ENCODE assay signal across 9 mouse cellular contexts in the genomic region with DNA sequence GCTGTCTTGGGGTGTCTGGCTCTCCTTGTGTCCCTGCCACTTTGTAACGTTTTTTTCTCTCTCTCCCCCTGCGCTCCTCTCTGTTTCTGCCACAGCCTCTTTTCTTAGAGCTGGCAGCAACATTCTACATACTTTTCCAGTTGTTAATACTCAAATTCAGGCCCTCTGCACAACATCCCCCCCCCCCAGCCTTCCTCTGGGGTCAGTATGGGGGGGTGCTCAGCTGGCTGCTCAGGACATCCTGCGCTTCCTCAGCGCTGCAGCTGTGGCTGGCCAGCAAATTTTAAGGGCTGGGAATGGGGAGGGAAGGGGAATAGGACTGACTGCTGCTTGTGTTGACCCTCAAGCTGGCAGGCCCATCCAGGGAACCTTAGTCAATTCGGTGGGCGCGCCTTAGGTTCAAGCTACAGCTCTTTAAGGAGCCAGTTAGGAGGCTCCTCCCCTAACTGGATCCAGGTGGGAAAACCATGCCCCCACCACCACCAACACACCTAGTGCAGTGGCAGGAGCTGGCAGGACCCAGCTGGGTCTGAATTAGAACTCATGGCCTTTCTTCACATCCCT. TPM values are rescaled to one million over a fixed set of nuclear protein-coding genes. Genes with fewer than 3 reads are reported as not detected.
DNase-seq lines count a peak whose midpoint lies in the region; ATAC-seq and TF ChIP-seq lines count a peak whose summit lies in the region.
"Had no signal": no experiment of that assay in that cellular context is flagged by ENCODE, and none has a peak within 500 bp of the region (broad histone marks: within the 10 kb centered on the region; RNA-seq: fewer than 3 reads in every experiment).

No protein-coding gene starts in this region.

- no peak for TF ChIP-seq CTCF in gastrocnemius, adult 2 months (IDR thresholded peaks at IDR 0.05)

- peak overlapping the region; percentile 93 for H3K9ac ChIP-seq in embryonic facial prominence, embryonic 14.5 days (ENCODE audit: low read depth, low read length)
- peak overlapping the region; percentile 98 for H3K9ac ChIP-seq in hindbrain, embryonic 15.5 days

- H3K4me2 ChIP-seq in embryonic facial prominence, embryonic 14.5 days (ENCODE audit: low read depth, low read length), result peak overlapping the region; percentile 88
- H3K4me2 ChIP-seq in hindbrain, embryonic 15.5 days, result peak overlapping the region; percentile 93

- 24% methylated on average over 4 of the region's 7 CpGs for WGBS in embryonic facial prominence, embryonic 14.5 days
- 33% methylated on average over 7 of the region's 7 CpGs for WGBS in hindbrain, embryonic 15.5 days
- 36% methylated on average over 7 of the region's 7 CpGs for WGBS in midbrain, embryonic 10.5 days

- intact Hi-C loops in gastrocnemius, adult 2 months (cut with DNase I), result no loop called here
- intact Hi-C loops in gastrocnemius, postnatal 36 days (cut with DNase I), result no loop called here
- intact Hi-C loops in left cerebral cortex, postnatal 36 days (cut with DNase I), result no loop called here

- ATAC-seq in embryonic facial prominence, embryonic 14.5 days (ENCODE audit: low read depth), result no peak
- ATAC-seq in hindbrain, embryonic 15.5 days (ENCODE audit: low FRiP score, low read depth), result no peak

- peak overlapping the region; percentile 77 for H3K4me3 ChIP-seq in gastrocnemius, adult 2 months
- H3K4me3 ChIP-seq in embryonic facial prominence, embryonic 14.5 days (ENCODE audit: low read depth, low read length), result peak overlapping the region; percentile 99
- peak overlapping the region; percentile 89 for H3K4me3 ChIP-seq in hindbrain, embryonic 15.5 days
- H3K4me3 ChIP-seq in midbrain, embryonic 10.5 days, result peak overlapping the region; percentile 83

- no peaks in the 10 kb centered on the region for H3K27me3 ChIP-seq in embryonic facial prominence, embryonic 14.5 days (replicated peaks; ENCODE audit: control insufficient read depth, insufficient read depth, low read length)
- H3K27me3 ChIP-seq in hindbrain, embryonic 15.5 days, result no peaks in the 10 kb centered on the region
- H3K27me3 ChIP-seq in midbrain, embryonic 10.5 days (ENCODE audit: low read depth, poor library complexity, severe bottlenecking), result peaks cover 7% of the 10 kb centered on the region; the same call in 1 of the 2 replicates

- no peaks in the 10 kb centered on the region for H3K36me3 ChIP-seq in embryonic facial prominence, embryonic 14.5 days (ENCODE audit: control insufficient read depth, insufficient read depth, low read length)
- H3K36me3 ChIP-seq in hindbrain, embryonic 15.5 days, result no peaks in the 10 kb centered on the region
- H3K36me3 ChIP-seq in midbrain, embryonic 10.5 days, result no peaks in the 10 kb centered on the region

- peak; percentile 21 for DNase-seq in gastrocnemius, adult 2 months
- DNase-seq in gastrocnemius, postnatal 36 days, result no peak
- DNase-seq in embryonic facial prominence, embryonic 14.5 days (ENCODE audit: low spot score), result no peak
- no peak for DNase-seq in midbrain, embryonic 10.5 days (ENCODE audit: low spot score)
- no peak for DNase-seq in ovary, postnatal 36 days (ENCODE audit: low spot score)
- no peak for DNase-seq in left cerebral cortex, adult 18-20 months (ENCODE audit: low spot score in 2 of 2)
- DNase-seq in left cerebral cortex, postnatal 36 days (ENCODE audit: low spot score in 2 of 2), result no peak

- peak overlapping the region; percentile 100 for H3K27ac ChIP-seq in gastrocnemius, adult 2 months
- peak overlapping the region; percentile 77 for H3K27ac ChIP-seq in embryonic facial prominence, embryonic 14.5 days (replicated peaks; ENCODE audit: low read depth, low read length)
- peak overlapping the region; percentile 99 for H3K27ac ChIP-seq in hindbrain, embryonic 15.5 days (replicated peaks)
- peak overlapping the region; percentile 98 for H3K27ac ChIP-seq in midbrain, embryonic 10.5 days (replicated peaks)

- no peaks in the 10 kb centered on the region for H3K9me3 ChIP-seq in embryonic facial prominence, embryonic 14.5 days (ENCODE audit: control insufficient read depth, low read length)
- no peaks in the 10 kb centered on the region for H3K9me3 ChIP-seq in hindbrain, embryonic 15.5 days
- H3K9me3 ChIP-seq in midbrain, embryonic 10.5 days (replicated peaks), result no peaks in the 10 kb centered on the region

- peaks cover 73% of the 10 kb centered on the region for H3K4me1 ChIP-seq in embryonic facial prominence, embryonic 14.5 days (ENCODE audit: control insufficient read depth, insufficient read depth, low read length)
- H3K4me1 ChIP-seq in hindbrain, embryonic 15.5 days (replicated peaks), result peaks cover 83% of the 10 kb centered on the region
- peaks cover 98% of the 10 kb centered on the region for H3K4me1 ChIP-seq in midbrain, embryonic 10.5 days

RNA-seq across cellular contexts. Expression of gene Thra, which starts 4.1 kb away (rescaled TPM):
- 10 to 100 TPM; 78.8 to 96.8 TPM for total RNA-seq in gastrocnemius, adult 2 months (2021)
- 10 to 100 TPM; 72.6 to 75.7 TPM for total RNA-seq in gastrocnemius, postnatal 36 days (2021)
- 57.7 and 62.2 TPM in 2 replicates for polyA plus RNA-seq in embryonic facial prominence, embryonic 14.5 days (2014; fragmentation: Nextera tagmentation; extraction: Ambion mirVana)
- 136 and 138 TPM in 2 replicates for polyA plus RNA-seq in hindbrain, embryonic 15.5 days (2015; fragmentation: Nextera tagmentation; extraction: Ambion mirVana)
- 9.5 and 15.6 TPM in 2 replicates for polyA plus RNA-seq in midbrain, embryonic 10.5 days (2016; fragmentation: Nextera tagmentation; extraction: Ambion mirVana)
- 100 to 1,000 TPM; 708 to 832 TPM for total RNA-seq in left cerebral cortex, adult 18-20 months (2021)
- 100 to 1,000 TPM; 718 to 779 TPM for total RNA-seq in left cerebral cortex, postnatal 36 days (2021)

RNA-seq across cellular contexts. Expression of gene Med24, which starts 15.3 kb away (rescaled TPM):
- 10 to 100 TPM; 52.0 to 58.4 TPM for total RNA-seq in gastrocnemius, adult 2 months (2021)
- 10 to 100 TPM; 41.4 to 41.9 TPM for total RNA-seq in gastrocnemius, postnatal 36 days (2021)
- 40.7 and 49.0 TPM in 2 replicates for polyA plus RNA-seq in embryonic facial prominence, embryonic 14.5 days (2014; fragmentation: Nextera tagmentation; extraction: Ambion mirVana)
- polyA plus RNA-seq in hindbrain, embryonic 15.5 days (2015; fragmentation: Nextera tagmentation; extraction: Ambion mirVana), result 67.0 and 70.3 TPM in 2 replicates
- polyA plus RNA-seq in midbrain, embryonic 10.5 days (2016; fragmentation: Nextera tagmentation; extraction: Ambion mirVana), result 74.1 and 82.2 TPM in 2 replicates
- total RNA-seq in left cerebral cortex, adult 18-20 months (2021), result 100 to 1,000 TPM; 108 to 127 TPM
- 100 to 1,000 TPM; 123 to 133 TPM for total RNA-seq in left cerebral cortex, postnatal 36 days (2021)

RNA-seq across cellular contexts. Expression of gene Nr1d1, which starts 30.6 kb away (rescaled TPM):
- total RNA-seq in gastrocnemius, adult 2 months (2021), result 100 to 1,000 TPM in 1 of 2 experiments, 10 to 100 TPM in 1; 56.3 to 152 TPM
- 100 to 1,000 TPM in 1 of 2 experiments, 10 to 100 TPM in 1; 86.6 to 139 TPM for total RNA-seq in gastrocnemius, postnatal 36 days (2021)
- polyA plus RNA-seq in embryonic facial prominence, embryonic 14.5 days (2014; fragmentation: Nextera tagmentation; extraction: Ambion mirVana), result 1.1 and 1.9 TPM in 2 replicates
- polyA plus RNA-seq in hindbrain, embryonic 15.5 days (2015; fragmentation: Nextera tagmentation; extraction: Ambion mirVana), result 3.9 and 4.3 TPM in 2 replicates
- polyA plus RNA-seq in midbrain, embryonic 10.5 days (2016; fragmentation: Nextera tagmentation; extraction: Ambion mirVana), result 1.4 TPM in 2 replicates
- 100 to 1,000 TPM in 1 of 2 experiments, 10 to 100 TPM in 1; 87.2 to 122 TPM for total RNA-seq in left cerebral cortex, adult 18-20 months (2021)
- 100 to 1,000 TPM; 117 to 141 TPM for total RNA-seq in left cerebral cortex, postnatal 36 days (2021)

RNA-seq across cellular contexts. Expression of gene Csf3, which starts 43.5 kb away (rescaled TPM):
- total RNA-seq in gastrocnemius, adult 2 months (2021), result not detected
- not detected for total RNA-seq in gastrocnemius, postnatal 36 days (2021)
- not detected in 2 replicates for polyA plus RNA-seq in embryonic facial prominence, embryonic 14.5 days (2014; fragmentation: Nextera tagmentation; extraction: Ambion mirVana)
- not detected in 2 replicates for polyA plus RNA-seq in hindbrain, embryonic 15.5 days (2015; fragmentation: Nextera tagmentation; extraction: Ambion mirVana)
- not detected in 2 replicates for polyA plus RNA-seq in midbrain, embryonic 10.5 days (2016; fragmentation: Nextera tagmentation; extraction: Ambion mirVana)
- not detected for total RNA-seq in left cerebral cortex, adult 18-20 months (2021)
- total RNA-seq in left cerebral cortex, postnatal 36 days (2021), result not detected
- polyA plus RNA-seq: brain, embryonic 14.5 days had no signal

RNA-seq across cellular contexts. Expression of gene Msl1, which starts 50.8 kb away (rescaled TPM):
- 10 to 100 TPM; 51.8 to 69.4 TPM for total RNA-seq in gastrocnemius, adult 2 months (2021)
- 10 to 100 TPM; 49.0 to 51.4 TPM for total RNA-seq in gastrocnemius, postnatal 36 days (2021)
- 18.1 and 18.5 TPM in 2 replicates for polyA plus RNA-seq in embryonic facial prominence, embryonic 14.5 days (2014; fragmentation: Nextera tagmentation; extraction: Ambion mirVana)
- 31.7 and 33.1 TPM in 2 replicates for polyA plus RNA-seq in hindbrain, embryonic 15.5 days (2015; fragmentation: Nextera tagmentation; extraction: Ambion mirVana)
- 22.9 and 24.3 TPM in 2 replicates for polyA plus RNA-seq in midbrain, embryonic 10.5 days (2016; fragmentation: Nextera tagmentation; extraction: Ambion mirVana)
- total RNA-seq in left cerebral cortex, adult 18-20 months (2021), result 100 to 1,000 TPM; 182 to 185 TPM
- 100 to 1,000 TPM; 169 to 193 TPM for total RNA-seq in left cerebral cortex, postnatal 36 days (2021)

Comparison
In these comparisons a context has a peak if more than half of its experiments do, and no peak if none do; other contexts are left out.
1. RNA of gene Thra, which starts 4.1 kb away (total RNA-seq): 708 to 832 TPM in left cerebral cortex, adult 18-20 months and 718 to 779 TPM in left cerebral cortex, postnatal 36 days; 78.8 to 96.8 TPM in gastrocnemius, adult 2 months and 72.6 to 75.7 TPM in gastrocnemius, postnatal 36 days; every median in the first group is over 4 times any median in the second.
2. Peak in every context shown above with its lines, with median percentiles within 50 percentile points of each other: H3K27ac ChIP-seq and H3K4me3 ChIP-seq.